Mouse (Mus musculus): Measurements from ENCODE around the gene Tmem135. TPM values are rescaled to one million over a fixed set of nuclear protein-coding genes. Genes with fewer than 3 reads are reported as not detected.

Tmem135 gene
- 41.6 and 45.5 TPM in 2 replicates for polyA plus RNA-seq (2015; fragmentation: Nextera tagmentation; extraction: Ambion mirVana)

DNA sequence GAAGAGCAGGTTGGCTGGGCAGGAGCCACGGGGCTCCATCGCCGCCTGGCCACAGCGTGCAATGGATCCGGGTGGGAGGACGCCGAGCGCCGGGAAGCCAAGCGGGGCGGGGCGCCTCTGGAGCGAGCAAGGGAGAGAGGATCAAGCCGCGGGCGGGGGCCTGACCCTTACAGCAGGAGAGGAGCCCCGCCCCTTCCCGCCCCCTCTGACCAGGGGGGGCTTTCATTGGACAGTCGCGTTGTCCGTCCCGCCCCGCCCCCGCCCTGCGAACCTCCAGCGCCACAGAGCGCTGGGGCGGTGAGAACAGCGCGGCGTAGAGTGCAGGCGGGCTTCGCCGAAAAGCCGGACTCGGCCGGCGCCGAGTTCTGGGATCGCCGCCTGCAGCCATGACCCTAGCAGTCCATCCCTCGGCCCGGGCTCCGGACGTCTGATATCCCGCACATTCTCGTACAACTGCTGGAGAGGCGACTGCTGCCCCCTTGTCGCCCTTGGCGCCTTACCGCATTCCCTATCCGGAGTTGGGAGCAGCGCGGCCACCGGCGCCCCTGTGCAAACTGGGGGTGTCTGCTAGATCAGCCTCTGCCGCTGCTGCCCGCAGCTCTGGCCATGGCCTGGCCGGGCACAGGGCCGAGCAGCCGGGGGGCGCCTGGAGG, at the start of gene Tmem135, which contains the start of gene Fzd4:
TSS of gene Tmem135 (minus strand) at position 142 of the 653 bp plus-strand sequence.
TSS of gene Fzd4 (plus strand) at position 275 of the 653 bp plus-strand sequence.
- peak; percentile 98 for DNase-seq (ENCODE audit: low spot score)
- ATAC-seq (replicated peaks; ENCODE audit: low FRiP score, low read depth), result peak; percentile 95
- 2% methylated on average over 55 of the region's 62 CpGs for WGBS
- peak within 1 kb of the TSS; percentile 82 for H3K4me2 ChIP-seq (ENCODE audit: low read length)
- H3K27ac ChIP-seq, result peak within 1 kb of the TSS; percentile 97
- H3K9ac ChIP-seq (ENCODE audit: low read depth, low read length), result peak within 1 kb of the TSS; percentile 98
- peak within 1 kb of the TSS; percentile 95 for H3K4me3 ChIP-seq (replicated peaks; ENCODE audit: low read depth, low read length)
- TF ChIP-seq CTCF (IDR thresholded peaks at IDR 0.05; ENCODE audit: low read depth), result peak; percentile 9; the same call in 1 of the 2 replicates
- no peaks in the 10 kb centered on the region for H3K9me3 ChIP-seq (replicated peaks; ENCODE audit: low read length)
- no peaks in the 10 kb centered on the region for H3K27me3 ChIP-seq (ENCODE audit: insufficient read depth, low read length)
- H3K36me3 ChIP-seq (ENCODE audit: insufficient read depth, low read length), result peaks cover 13% of the 10 kb centered on the region
- peaks cover 26% of the 10 kb centered on the region for H3K4me1 ChIP-seq (replicated peaks; ENCODE audit: insufficient read depth, low read length)

- Histone ChIP-seq H3K4me1 (replicated peaks; ENCODE audit: insufficient read depth, low read length) (no peaks in the 10 kb centered on the region), H3K9me3 (replicated peaks; ENCODE audit: low read length) (no peaks in the 10 kb centered on the region), H3K27me3 (ENCODE audit: insufficient read depth, low read length) (no peaks in the 10 kb centered on the region), H3K27ac (no peak overlapping the region), H3K4me3 (replicated peaks; ENCODE audit: low read depth, low read length) (no peak overlapping the region), H3K9ac (ENCODE audit: low read depth, low read length) (no peak overlapping the region), H3K36me3 (ENCODE audit: insufficient read depth, low read length) (no peaks in the 10 kb centered on the region), H3K4me2 (ENCODE audit: low read length) (no peak overlapping the region)
- ATAC-seq (replicated peaks; ENCODE audit: low FRiP score, low read depth) (no peak), DNase-seq (ENCODE audit: low spot score) (no peak)
- WGBS, result 75% methylated on average over 2 of the region's 2 CpGs
- no peak for TF ChIP-seq CTCF (IDR thresholded peaks at IDR 0.05; ENCODE audit: low read depth)
Measured at GRCm38 (mm10) chr7:89450312-89450711, 46.3 kb upstream of the Tmem135 start.

DNA sequence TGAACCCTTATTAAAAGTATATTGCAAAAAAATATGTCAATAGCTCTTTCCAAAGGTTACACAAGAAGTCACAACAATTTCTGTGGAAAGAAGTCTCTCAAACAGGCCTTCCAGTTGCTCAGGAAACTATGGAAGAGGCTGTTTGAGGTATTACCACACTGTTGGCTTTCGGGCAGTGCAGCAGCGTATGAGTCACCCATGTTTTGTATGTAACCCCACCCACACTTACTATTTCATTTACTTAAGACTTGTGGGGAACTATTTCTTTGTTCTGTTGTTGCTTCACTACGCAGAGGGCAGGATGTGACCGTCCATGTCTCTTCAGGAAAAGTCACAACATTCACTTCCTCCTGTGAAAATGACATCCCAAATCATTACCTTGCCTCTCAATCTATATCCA, 41.1 kb upstream of the Tmem135 start:
- no peak for ATAC-seq (replicated peaks; ENCODE audit: low FRiP score, low read depth)

DNA sequence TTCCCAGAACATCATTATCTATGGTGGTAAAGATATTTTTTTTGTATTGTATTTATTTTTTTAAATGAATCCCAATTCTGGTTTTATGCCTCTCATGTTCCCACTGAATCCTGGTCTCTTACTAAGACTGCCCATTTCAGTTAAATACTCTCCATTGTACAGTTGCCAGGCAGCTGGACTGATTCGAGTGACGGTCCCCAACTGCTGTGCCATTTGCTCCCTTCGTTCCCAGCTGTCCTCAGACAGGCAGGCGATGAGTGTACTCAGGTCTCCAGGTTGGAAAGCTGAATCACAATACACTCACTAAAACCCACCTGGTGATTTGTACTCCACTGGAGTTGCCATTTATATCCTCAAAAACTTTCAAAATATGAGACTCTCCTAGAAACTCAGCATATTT, 38.2 kb upstream of the Tmem135 start:
- TF ChIP-seq CTCF (IDR thresholded peaks at IDR 0.05; ENCODE audit: low read depth), result no peak
- no peaks in the 10 kb centered on the region for H3K9me3 ChIP-seq (replicated peaks; ENCODE audit: low read length)
- no peak overlapping the region for H3K4me2 ChIP-seq (ENCODE audit: low read length)
- DNase-seq (ENCODE audit: low spot score), result no peak
- no peak overlapping the region for H3K9ac ChIP-seq (ENCODE audit: low read depth, low read length)
- no peaks in the 10 kb centered on the region for H3K27me3 ChIP-seq (ENCODE audit: insufficient read depth, low read length)
- no peak for ATAC-seq (replicated peaks; ENCODE audit: low FRiP score, low read depth)
- H3K4me1 ChIP-seq (replicated peaks; ENCODE audit: insufficient read depth, low read length), result no peaks in the 10 kb centered on the region
- no peak overlapping the region for H3K4me3 ChIP-seq (replicated peaks; ENCODE audit: low read depth, low read length)
- WGBS, result 79% methylated on average over 4 of the region's 4 CpGs
- H3K27ac ChIP-seq, result no peak overlapping the region
- no peaks in the 10 kb centered on the region for H3K36me3 ChIP-seq (ENCODE audit: insufficient read depth, low read length)

More for the DNA sequence above, 41.1 kb upstream of the Tmem135 start:
- H3K27me3 ChIP-seq (ENCODE audit: insufficient read depth, low read length), result no peaks in the 10 kb centered on the region
- no peak overlapping the region for H3K4me2 ChIP-seq (ENCODE audit: low read length)
- H3K27ac ChIP-seq, result no peak overlapping the region
- no peaks in the 10 kb centered on the region for H3K4me1 ChIP-seq (replicated peaks; ENCODE audit: insufficient read depth, low read length)
- H3K9ac ChIP-seq (ENCODE audit: low read depth, low read length), result no peak overlapping the region
- no peak for DNase-seq (ENCODE audit: low spot score)
- no peaks in the 10 kb centered on the region for H3K9me3 ChIP-seq (replicated peaks; ENCODE audit: low read length)
- TF ChIP-seq CTCF (IDR thresholded peaks at IDR 0.05; ENCODE audit: low read depth), result no peak
- 79% methylated on average over 4 of the region's 4 CpGs for WGBS
- no peak overlapping the region for H3K4me3 ChIP-seq (replicated peaks; ENCODE audit: low read depth, low read length)
- H3K36me3 ChIP-seq (ENCODE audit: insufficient read depth, low read length), result no peaks in the 10 kb centered on the region

DNA sequence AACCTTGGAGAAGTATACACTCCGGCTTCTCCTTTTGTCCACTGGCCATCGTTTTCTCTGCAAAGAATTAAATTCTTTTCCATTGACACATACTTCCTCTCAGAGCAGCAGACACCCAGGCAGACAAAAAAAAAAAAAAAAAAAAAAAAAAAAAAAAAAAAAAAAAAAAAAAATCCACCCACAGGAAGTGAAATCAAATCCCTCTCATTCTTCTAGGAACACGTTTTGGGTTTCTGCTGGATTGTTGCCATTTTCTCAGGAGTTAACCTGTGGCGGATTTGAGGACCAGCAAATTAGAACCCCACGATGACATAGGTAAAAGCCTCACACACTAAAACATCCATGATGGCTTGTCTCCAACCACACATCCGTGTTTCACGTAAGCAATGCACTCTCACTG, 37.3 kb upstream of the Tmem135 start:
- no peak overlapping the region for H3K27ac ChIP-seq
- H3K4me1 ChIP-seq (replicated peaks; ENCODE audit: insufficient read depth, low read length), result no peaks in the 10 kb centered on the region
- no peaks in the 10 kb centered on the region for H3K27me3 ChIP-seq (ENCODE audit: insufficient read depth, low read length)
- WGBS, result 52% methylated on average over 7 of the region's 7 CpGs
- no peak overlapping the region for H3K4me3 ChIP-seq (replicated peaks; ENCODE audit: low read depth, low read length)
- no peak overlapping the region for H3K4me2 ChIP-seq (ENCODE audit: low read length)
- DNase-seq (ENCODE audit: low spot score), result peak; percentile 16
- no peak for TF ChIP-seq CTCF (IDR thresholded peaks at IDR 0.05; ENCODE audit: low read depth)
- no peaks in the 10 kb centered on the region for H3K36me3 ChIP-seq (ENCODE audit: insufficient read depth, low read length)
- H3K9ac ChIP-seq (ENCODE audit: low read depth, low read length), result no peak overlapping the region
- H3K9me3 ChIP-seq (replicated peaks; ENCODE audit: low read length), result no peaks in the 10 kb centered on the region
- ATAC-seq (replicated peaks; ENCODE audit: low FRiP score, low read depth), result no peak

GRCm38 (mm10) chr7:89437589-89437988, 33.6 kb upstream of the Tmem135 start:
- TF ChIP-seq CTCF (IDR thresholded peaks at IDR 0.05; ENCODE audit: low read depth), result peak; percentile 91
- Histone ChIP-seq H3K4me1 (replicated peaks; ENCODE audit: insufficient read depth, low read length) (peaks cover 9% of the 10 kb centered on the region; the same call in 1 of the 2 replicates), H3K27ac (no peak overlapping the region), H3K36me3 (ENCODE audit: insufficient read depth, low read length) (no peaks in the 10 kb centered on the region), H3K4me3 (replicated peaks; ENCODE audit: low read depth, low read length) (no peak overlapping the region), H3K4me2 (ENCODE audit: low read length) (no peak overlapping the region), H3K9ac (ENCODE audit: low read depth, low read length) (no peak overlapping the region), H3K9me3 (replicated peaks; ENCODE audit: low read length) (no peaks in the 10 kb centered on the region), H3K27me3 (ENCODE audit: insufficient read depth, low read length) (no peaks in the 10 kb centered on the region)
- 45% methylated on average over 4 of the region's 4 CpGs for WGBS
- DNase-seq (ENCODE audit: low spot score) (peak; percentile 91), ATAC-seq (replicated peaks; ENCODE audit: low FRiP score, low read depth) (peak; percentile 53; the same call in 1 of the 2 replicates)

Data from kidney, postnatal 0 days (tissue).